Mouse (Mus musculus) myocyte (in vitro differentiated cells): ENCODE results near the gene Wdtc1.

Experiments
- CEBPB ChIP-seq: IDR thresholded peaks from 2 replicates; pipeline ENCODE4 v1.6.1; 2011; ENCODE audit warnings: mild to moderate bottlenecking, moderate library complexity; ENCODE audit not compliant: poor library complexity, insufficient read depth, severe bottlenecking
- MAX ChIP-seq: IDR thresholded peaks from one replicate; pipeline ENCODE4 v1.6.1; 2011; ENCODE audit warnings: low read depth, mild to moderate bottlenecking, control low read depth
- MYOD1 ChIP-seq, 3 experiments: IDR thresholded peaks; one replicate each; pipeline ENCODE4 v1.6.1; 2011; ENCODE audit warnings: control low read depth in 2 of 3, low read depth in 2 of 3, mild to moderate bottlenecking in 2 of 3, moderate library complexity in 1 of 3; ENCODE audit not compliant: insufficient read length in 2 of 3, control insufficient read depth in 1 of 3
- MYOG ChIP-seq, 3 experiments: IDR thresholded peaks; one replicate each; pipeline ENCODE4 v1.6.1; 2011; ENCODE audit warnings: control low read depth in 2 of 3, low read depth in 2 of 3, mild to moderate bottlenecking in 2 of 3; ENCODE audit not compliant: insufficient read length in 2 of 3, control insufficient read depth in 1 of 3, insufficient read depth in 1 of 3
- POLR2A ChIP-seq: IDR thresholded peaks from one replicate; pipeline ENCODE4 v1.6.1; 2011; ENCODE audit warnings: low read depth, mild to moderate bottlenecking, control low read depth, moderate library complexity; ENCODE audit not compliant: insufficient read length
- POLR2AphosphoS2 ChIP-seq: IDR thresholded peaks from one replicate; pipeline ENCODE4 v1.6.1; 2011; ENCODE audit warnings: low read depth, control low read depth; ENCODE audit not compliant: insufficient read length
- REST ChIP-seq: IDR thresholded peaks from one replicate; pipeline ENCODE4 v1.6.1; 2011; ENCODE audit warnings: mild to moderate bottlenecking, control low read depth, moderate library complexity; ENCODE audit not compliant: insufficient read depth, insufficient read length
- TCF3 ChIP-seq: IDR thresholded peaks from one replicate; pipeline ENCODE4 v1.6.1; 2011; ENCODE audit warnings: low read depth, control low read depth; ENCODE audit not compliant: insufficient read length
- USF1 ChIP-seq: IDR thresholded peaks from one replicate; pipeline ENCODE4 v1.6.1; 2011; ENCODE audit warnings: low read depth, mild to moderate bottlenecking, control low read depth, moderate library complexity

DNA sequence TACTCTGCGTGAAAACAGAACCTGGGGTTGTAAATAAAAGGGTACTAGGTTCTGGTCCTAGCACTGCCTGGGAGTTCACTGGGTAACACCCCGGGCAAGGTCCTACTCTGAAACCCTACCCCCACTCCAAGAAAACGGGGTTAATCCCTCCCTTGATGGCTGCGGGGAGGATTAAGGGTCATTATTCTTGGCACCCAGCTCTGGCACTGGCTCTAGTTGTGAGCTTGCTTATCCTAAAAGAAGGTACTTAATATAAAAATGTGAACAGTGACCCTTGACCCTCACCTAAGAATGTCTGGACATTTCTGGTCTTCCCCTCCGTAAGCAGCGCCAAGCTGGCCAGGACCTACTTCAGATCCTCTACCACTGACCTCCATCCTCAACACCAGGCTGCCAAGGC, 20.0 kb downstream of the Wdtc1 start:
- TF ChIP-seq POLR2A: no peak
- TF ChIP-seq MAX: no peak
- TF ChIP-seq TCF3: no peak
- TF ChIP-seq REST: no peak
- no peak for TF ChIP-seq USF1
- TF ChIP-seq POLR2AphosphoS2: no peak
- no peak for TF ChIP-seq MYOG (IDR thresholded peaks at IDR 0.05; ENCODE audit: control insufficient read depth in 1 of 3, insufficient read depth in 1 of 3, insufficient read length in 2 of 3, low read depth in 2 of 3)
- TF ChIP-seq CEBPB: no peak
- TF ChIP-seq MYOD1 (IDR thresholded peaks at IDR 0.05; ENCODE audit: control insufficient read depth in 1 of 3, insufficient read length in 2 of 3, low read depth in 2 of 3): no peak
